Mouse (Mus musculus) frontal cortex, adult (tissue): ENCODE measurements around the gene Pik3ca.
A peak's percentile ranks its signal among the peaks of the same experiment; 100 is the strongest.

ENCODE experiments used
- ATAC-seq: cut with Nextera tagmentation; 2 replicates; pipeline ENCODE4 v1.9.2; 2017; ENCODE audit warnings: mild to moderate bottlenecking, moderate library complexity, mixed read lengths; ENCODE audit not compliant: low TSS enrichment

Pik3ca gene

DNA sequence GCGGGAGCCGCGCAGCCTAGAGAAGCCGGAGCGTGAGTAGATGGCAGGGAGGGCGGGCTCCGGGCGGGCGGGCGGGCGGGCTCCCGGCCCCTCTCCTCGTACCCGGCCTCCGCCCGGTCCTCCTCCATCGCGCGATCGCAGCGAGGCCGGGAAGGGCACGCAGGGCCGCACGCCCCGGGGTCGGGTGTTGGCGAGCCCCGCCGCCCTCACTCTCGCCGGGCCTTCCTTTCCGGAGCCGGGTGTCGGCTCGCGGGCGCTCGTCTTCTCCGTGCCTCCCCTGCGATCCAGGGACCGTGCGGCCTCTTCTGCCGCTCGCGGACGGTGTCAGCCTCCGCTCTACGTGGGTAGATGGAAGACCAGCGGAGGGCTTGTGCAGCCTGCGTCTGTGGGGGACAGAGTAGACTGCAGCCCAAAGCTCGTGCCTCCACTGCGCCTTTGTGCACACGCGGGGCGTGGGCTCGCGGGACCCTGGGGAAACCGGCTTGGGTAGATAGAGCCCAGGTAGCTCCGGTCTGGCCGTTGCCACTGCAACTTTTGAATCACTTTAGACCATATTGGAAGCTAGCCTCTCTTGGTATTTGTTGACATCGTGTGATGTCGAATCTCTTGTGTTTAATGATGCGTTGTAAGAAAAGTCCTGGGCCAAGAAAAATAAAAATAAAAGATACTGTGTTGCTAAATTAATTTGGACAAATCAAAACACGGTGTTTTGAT is at the start of gene Pik3ca:
TSS of gene Pik3ca (plus strand) at position 211 of the 714 bp plus-strand sequence.
- ATAC-seq, result peak; percentile 35

DNA sequence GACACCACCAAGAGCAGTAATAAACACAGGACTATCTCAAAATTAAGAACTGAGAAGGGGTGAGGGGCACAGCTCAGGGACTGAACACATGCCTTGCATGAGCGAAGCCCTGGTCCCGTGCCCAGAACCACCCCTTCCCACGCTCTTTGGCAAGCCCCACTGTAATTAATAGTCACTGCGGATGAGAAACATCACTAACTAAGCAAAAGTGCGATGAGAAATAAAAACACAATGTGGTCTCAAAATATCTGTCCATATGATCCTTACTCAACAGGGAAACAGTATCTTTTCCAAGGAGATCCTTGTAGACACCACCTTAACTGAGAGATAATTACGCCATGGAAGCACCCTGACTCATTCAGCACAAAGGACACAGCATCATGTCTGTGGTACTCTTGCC is 49.6 kb upstream of the Pik3ca start:
- peak; percentile 77 for ATAC-seq

DNA sequence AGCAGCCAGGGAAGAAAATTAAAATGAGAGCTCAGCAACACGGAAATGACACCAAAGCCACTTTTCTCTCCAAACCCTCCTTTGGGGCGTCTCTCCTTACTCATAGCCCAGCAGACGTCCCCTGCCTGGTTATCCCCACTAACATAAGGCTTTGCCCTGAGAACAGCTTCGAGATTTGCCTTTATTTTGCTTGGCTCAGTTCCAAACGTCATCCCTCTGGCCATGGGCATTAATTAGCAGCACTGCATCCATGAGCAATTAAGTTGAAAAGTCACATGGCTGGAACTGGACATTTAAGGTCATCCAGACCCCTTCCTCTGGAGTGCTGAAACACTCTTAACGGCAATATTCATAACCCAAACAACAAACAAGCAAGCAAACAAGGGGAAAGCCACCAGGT is 36.2 kb upstream of the Pik3ca start:
- ATAC-seq, result no peak

DNA sequence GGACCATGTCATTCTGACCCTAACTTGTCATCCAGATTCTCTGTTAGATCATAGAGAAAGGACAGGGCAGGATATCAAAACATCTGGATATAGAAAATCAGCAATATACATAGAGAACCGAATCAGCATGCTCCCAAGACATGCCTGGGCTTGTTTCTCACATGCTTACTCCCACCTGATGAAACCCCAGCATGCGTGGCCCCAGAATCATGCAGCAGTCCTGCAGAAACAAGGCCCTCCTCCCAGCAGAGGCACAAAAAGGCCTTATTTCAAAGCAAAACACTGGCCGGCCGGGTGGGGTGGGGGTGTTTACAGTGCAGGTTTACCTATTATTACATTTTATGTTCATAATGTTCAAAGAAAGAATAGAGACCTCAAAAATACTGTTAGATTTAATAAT is 33.3 kb upstream of the Pik3ca start:
- no peak for ATAC-seq

DNA sequence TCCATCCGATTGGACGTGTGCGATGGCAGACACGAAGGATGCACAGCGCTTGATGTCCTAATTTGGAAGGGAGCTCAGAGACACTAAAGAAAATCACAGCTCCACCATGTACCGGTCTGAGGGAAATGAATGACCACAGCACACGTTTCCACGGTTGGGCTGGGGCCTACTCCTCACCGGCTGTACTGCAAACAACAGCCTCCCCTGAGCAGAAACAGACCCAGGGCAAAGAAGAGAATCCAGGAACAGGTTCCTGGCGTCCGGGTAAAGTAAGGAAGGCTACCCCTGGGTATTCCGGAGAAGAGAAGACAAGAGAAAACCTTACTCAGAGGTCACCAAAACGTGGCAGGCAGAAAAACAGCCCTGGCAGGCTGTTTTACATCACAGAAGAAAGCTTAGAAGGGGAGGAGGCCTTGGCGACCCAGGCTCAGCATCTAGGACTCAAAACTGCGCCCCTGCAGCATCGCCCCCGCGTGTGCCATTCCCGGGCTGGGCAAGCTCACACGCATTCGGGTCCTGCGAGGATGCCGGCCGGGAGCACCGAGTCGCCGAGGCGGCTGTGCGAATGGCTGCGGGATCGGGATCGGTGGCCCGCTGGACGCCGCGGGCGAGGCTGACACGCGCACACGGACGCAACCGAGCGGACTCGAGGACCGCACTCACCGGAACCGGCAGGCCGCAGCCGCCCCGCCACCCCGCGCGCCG is 32.5 kb upstream of the Pik3ca start:
- ATAC-seq, result peak; percentile 65

DNA sequence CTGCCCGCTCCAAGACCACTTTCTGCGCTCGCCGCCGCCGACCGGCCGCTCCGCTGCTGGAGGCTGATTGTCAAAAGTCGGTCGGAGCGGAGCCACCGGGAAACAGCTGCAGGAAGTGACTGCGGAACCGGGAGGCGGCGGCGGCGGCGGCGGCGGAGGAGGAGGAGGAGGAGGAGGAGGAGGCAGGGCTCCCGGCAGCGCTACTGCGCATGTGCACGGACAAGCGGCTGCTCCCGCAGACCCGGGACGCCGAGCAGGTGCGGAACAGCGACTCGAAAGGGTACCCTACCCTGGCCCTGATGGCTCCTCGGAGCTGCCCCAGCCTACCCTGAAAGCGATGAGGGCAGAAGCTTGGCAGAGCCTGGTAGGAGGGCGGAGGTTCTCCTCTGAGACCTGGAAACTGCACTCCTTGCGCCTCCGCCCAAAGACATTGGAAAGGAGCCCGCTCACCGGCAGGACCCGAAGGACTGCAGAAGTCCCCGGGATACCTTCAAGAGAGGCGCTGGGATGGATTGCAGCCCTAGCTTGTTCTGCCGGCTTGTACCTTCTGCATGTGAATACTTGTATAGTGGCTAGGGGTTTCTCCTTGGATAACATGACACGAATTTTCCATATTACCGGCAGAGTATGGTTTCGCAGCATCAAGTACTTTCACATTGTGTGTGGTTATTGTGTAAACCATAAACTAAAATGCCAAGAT is 31.8 kb upstream of the Pik3ca start, which contains the start of gene Zmat3:
TSS of gene Zmat3 (minus strand) at position 469 of the 700 bp plus-strand sequence.
- ATAC-seq, result peak; percentile 62

DNA sequence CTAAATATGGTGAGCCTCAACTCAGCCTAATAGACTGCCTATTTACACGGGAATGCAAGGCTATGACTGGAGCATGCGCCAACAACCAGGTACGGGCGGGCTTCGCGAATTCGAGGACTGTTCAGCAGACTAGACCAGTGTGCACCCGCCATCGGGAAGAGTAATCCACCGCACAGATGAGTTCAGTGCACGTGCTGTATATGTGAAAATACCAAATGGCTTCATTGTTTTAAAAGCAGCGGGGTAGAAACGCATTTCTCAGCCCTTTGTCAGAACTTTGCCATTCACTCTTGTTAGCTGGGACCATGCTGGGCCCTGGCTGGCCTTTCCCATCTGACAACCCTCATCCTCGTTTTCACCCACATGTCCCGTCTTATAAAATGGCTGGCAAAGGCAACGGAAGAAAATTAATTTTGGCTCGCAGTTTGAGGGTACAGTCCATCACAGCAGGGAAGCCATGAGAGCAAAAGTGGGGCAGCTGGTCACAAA is 31.2 kb upstream of the Pik3ca start:
- peak; percentile 28; the same call in 1 of the 2 replicates for ATAC-seq

DNA sequence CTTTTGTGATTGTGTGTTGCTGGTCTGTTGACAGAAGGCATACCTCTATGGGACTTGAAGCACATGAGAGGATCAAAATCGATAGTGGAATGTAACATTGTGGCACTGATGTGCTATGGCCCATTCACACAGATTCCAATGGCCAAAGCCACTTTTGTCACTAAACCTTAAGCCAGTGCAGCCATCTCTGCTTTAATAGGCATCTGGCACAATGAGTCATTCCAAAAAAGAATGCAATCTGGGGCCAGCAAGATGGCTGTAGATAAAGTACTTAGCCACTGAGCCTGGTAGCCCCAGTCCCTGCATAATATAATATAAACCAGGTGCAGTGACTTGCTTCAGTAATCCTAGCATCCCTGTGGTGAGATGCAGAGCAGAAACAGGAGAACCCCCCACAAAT is 30.0 kb upstream of the Pik3ca start:
- no peak for ATAC-seq

DNA sequence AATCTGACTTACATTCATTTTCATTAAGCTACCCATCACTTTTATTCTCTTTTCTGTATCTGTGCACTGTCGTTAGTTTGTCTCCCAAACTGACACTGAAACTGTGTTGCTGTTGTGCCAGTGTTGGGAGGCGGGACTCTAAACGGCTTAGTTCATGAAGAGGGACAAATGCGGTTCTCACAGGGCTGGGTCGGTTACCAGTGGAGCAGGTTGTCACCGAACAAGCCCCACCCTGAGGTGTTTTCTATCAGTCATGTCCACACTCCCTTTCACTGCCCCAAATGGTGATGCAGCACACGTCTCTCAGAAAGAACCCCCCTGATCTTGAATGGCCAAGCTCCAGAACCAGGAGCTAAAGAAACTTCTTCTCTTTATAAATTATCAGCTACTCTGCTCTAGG is 25.5 kb upstream of the Pik3ca start:
- ATAC-seq, result no peak

DNA sequence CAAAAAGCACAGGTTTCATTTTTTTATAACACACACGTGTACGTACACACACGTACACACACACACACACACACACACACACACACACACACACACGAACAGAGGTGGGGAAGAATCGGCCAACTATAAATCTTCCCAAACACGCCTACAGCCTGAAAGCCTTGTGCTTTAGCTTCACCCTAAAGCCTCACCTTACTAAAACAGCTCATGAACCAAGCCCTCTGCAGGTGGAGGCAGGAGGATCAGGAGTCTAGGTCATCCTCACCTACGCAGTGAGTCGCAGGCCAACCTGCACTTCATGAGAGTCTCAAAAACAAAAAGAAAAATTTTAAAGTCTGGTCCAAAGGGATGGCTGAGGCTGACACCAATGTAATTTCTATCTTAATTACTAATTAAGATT is 25.0 kb upstream of the Pik3ca start:
- no peak for ATAC-seq

DNA sequence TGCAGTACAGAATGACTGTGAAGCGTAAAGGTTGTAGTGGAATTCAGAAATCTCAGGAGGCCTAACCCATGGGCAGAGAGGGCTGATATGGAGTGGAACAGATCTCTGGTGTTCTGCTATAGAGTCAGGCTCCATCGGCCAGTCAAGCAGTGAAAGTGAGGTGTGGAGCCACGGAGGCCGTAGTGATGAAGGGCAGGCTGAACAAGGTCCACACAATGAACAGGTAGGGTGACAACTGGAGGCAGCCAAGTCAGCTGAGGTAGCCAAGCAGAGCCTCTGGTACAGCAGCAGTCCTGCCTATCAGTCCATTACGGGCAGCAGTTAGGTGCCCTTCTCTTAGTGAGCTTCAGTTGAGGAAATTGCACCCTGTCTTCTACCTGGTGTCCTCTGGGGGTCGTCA is 24.2 kb upstream of the Pik3ca start:
- no peak for ATAC-seq

DNA sequence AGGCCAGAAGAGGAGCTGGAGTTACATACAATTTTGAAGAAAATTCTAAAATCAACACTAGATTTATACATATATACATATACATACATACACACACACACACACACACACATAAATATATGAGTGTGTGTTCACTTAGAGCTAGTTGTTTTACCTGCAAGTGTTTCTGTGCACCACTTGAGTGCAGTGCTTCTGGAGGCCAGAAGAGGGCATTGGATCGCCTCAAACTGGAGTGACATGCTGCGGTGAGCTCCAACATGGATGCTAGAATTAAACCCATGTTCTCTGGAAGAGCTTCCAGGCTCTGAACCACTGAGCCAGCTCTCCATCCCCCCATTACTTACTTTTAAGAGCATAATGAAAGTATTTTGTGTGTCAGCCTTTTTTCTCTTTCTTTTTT is 17.6 kb upstream of the Pik3ca start:
- ATAC-seq, result no peak

DNA sequence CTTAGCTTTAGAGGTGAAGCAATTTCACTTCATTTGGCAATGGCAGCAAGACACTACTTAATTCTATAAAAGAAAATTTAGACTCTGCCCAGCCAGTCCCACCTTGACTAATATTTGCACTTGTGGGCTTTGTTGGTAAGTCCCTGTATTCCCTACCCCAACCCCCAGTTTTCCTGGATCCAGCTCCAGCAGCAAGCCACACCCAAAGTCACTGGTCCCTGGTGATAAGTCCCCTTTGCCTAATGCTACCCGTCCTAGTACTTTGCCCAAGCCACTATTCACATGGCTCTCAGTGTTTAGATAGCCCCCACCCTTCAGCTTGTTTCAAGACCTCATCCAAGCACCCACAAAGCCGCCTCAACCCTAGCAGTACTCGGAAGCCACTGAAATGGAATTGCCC is 15.9 kb upstream of the Pik3ca start:
- ATAC-seq, result no peak

DNA sequence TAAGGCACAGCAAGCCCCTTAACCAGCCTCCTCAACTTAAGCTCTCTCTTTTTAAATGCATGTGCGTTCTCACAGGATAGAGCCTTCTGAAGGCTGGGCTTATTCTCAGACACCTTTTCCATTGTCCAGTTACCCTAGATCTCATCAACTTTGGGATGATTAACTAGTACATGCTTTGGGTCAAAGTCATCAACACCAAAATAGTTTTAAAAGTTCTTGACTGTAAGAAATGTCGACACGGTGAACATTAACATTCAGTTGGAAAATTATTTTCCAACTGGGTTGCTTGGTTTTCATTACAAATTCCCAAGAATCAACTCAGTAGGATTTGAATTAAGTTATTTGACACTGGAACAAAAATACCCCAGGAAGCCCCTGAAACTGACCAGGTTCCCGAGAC is 4.6 kb upstream of the Pik3ca start:
- ATAC-seq, result no peak

DNA sequence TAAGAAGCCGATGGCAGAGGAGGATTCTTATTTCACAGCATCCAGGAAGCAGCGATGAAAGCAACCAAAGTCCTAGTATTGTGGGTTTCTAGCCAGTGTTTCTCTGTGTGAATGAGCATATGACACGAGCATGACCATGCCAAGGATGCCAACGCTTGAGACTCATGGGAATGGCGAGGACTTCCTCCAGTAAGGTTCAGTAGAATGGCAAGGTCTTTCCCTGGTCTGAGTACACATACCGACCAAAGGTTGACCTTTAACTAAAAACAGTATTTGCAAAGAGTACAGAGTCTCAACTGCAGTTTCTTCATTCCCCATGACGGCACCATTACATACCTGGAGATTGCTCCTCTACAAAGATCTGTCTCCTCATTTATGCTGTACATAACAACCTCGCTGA is 3.5 kb upstream of the Pik3ca start:
- ATAC-seq, result no peak

DNA sequence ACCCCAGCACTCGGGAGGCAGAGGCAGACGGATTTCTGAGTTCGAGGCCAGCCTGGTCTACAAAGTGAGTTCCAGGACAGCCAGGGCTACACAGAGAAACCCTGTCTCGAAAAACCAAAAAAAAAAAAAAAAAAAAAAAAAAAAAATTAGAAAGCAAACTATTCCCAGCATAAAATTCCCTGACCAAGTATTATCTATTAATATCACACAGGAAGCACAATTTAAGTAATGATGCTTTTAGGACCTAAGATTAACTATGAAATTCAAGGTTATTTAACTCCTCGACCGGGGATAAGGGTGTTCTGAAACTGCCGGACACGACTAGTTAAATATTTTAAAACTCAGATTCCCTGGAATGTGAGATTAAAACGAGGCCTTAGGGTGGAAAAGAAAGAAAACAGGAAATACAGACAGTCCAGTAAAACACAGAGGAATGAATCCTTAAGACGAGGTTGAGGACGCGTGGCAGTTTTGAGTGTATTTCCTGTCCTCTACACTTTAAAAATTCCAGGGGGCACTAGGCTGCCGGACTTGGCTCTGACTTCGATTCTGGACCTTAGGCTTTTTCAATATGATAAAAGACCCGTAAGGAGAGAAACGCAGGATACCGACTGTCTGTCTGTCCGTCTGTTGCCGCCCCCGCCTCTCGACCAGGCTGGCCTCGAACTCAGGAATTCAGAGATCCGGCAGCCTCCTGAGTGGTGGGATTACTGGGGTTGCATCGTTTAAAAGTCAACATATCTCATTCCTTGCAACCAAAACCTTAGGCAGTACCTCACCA is 1.5 kb upstream of the Pik3ca start:
- ATAC-seq, result no peak

DNA sequence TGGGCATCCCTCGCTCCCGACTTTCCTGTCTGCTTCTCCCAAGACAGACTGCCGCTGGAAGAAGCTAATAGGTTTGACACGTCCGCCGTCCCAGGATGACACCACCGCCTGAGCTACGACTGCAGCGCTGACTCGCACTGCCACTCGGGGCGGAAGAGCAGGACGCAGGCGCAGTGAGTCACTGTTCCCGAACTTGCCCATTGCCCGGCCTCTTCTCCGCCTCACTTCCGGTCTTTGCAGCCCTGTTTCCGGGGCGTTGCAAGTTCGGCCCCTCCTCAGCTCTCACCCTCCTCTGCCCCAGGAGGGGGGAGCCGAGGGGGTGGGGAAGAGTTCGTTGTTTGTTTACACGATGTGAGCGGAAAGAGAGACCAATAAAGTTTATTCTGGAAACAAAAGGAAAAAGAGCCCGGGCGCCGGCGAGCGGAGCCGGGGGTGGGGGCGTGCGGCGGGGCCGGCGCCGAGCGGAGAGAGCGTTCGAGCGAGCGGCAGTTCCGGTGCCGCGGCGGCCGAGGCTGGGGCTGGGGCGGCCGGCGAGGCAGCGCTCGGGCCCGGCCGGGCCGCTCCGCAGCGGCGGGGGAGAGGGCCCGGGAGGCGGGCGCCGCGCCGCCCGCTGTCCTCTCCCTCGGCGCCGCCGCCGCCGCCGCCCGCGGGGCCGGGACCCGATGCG is 544 bp upstream of the Pik3ca start:
- peak; percentile 97 for ATAC-seq

DNA sequence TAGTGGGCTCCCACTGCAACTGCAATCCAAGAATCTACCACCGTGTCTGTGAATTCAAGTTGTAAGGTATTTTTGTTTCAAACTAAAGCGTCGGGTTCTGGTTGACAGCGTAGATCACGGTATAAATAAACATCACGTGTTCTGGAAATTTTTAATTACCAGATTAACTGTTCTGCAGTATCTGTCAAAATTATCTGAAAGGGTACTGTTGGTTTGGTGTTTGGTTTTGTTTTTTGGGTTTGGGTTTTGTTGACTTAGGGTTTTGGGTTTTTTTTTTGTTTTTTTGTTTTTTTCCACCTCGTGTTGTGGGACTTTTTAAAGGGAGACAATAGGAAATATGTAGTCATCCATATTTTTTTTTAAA is 686 bp downstream of the Pik3ca start:
- ATAC-seq, result no peak

DNA sequence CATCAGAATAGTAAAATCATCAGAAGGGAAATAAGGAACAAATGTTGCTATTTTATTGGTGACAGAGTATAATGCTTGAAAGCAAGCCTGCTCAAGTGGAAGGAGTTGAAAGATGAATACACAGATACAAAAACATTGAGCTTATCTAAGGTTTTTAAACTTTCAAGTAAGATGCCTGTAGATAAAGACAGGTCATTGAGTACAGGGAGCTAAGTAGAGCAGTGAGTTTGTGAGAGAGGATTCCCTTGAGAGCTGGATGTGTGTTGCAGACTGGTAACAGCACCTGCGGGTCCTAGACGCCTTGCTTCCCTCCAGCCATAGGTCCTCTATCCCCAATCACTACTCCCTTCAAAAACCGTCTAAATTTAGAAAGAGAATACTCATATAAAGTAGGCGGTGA is 1.2 kb downstream of the Pik3ca start:
- ATAC-seq, result no peak

DNA sequence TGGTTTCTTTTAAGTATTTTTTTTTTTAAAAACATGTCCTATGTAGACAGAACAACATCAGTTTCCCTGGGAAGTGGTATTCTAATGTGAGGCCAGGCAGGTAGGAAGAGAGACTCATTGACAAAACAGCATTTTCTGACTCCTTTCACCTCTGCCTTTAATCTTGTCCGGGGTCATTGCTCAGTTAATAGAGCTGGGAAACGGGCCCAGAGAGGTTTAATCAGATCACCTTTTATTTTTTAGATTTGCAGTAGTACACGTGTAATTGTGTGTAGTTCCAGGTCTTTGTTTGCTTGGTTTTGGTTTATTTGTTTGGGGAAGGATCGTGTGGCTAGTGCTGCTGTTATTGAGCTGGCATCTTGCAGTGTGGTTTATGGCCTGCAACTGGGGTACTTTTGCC is 1.9 kb downstream of the Pik3ca start:
- no peak for ATAC-seq

DNA sequence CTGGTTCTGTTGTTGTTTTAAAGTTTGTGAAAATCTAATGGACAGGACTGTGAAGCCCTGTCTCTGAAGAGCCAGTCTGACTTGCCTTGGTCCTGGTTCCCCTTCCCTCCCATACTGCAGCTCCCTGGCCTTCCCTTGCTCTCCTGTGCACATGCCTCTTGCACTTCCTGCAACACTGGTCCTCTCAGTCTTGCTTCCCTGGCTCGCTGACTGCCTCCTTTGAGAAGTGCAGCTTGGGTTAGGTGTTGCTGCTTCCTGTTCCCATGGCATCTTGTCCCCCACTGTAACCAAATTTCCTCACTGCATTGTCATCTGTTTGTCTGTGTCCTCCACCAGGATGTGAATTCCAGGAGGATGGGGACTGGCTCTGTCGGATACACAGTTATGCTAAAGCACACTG is 2.5 kb downstream of the Pik3ca start:
- no peak for ATAC-seq

DNA sequence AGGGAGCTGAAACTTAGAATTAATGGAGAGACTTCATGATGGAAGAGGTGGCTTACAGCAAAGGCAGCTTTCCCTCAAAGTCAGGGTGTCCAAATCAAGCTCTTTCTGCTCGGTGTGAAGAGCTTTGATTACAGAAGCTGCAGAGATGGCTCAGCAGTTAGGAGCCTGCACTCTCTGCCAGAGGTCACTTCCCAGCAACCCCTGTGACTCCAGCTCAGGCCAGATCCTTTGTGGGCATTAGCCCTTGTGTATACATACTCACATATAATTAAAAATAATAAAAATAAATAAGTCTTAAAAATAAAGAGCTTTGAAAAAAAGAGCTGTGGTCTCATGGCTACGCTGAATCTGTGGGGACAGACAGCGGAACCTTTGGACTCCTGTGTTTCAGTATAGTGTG is 4.1 kb downstream of the Pik3ca start:
- ATAC-seq, result no peak
